Mouse (Mus musculus): ENCODE results near the gene Mrps21.

Gene Mrps21

DNA sequence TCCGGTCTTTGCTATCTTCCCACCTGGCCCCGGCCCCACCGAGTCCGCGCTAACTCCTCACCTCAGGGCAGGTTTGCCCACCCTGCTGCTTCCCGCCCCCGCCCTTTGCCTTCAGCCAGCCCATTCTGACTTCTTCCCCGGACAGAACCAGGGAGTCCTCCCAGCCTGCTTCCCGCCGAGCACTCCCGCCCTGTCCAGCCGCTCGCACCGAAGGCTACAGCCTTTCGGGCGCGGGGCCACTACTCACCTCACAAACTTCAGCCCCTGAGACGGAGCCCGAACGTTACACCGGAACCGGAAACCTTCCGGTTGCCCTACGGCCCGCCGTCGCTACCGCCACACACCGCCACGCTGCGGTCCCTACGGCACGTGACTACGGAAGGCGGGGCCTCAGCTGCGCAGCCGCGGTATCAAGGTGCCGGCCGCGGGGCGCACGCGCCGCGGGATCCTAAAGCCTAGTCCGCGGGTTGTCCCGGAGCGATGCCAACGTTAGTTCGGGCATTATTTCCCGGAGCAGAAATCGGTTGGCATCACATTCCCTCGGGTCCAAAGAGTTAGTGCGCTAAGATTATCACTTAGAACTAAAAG lies 15.7 kb downstream of the Mrps21 start, which contains the start of gene Prpf3:
Prpf3 (minus strand) TSS at position 384 of the 588 bp plus-strand sequence.
- DNase-seq (ENCODE audit: low read depth, low spot score) = peak; percentile 91

DNA sequence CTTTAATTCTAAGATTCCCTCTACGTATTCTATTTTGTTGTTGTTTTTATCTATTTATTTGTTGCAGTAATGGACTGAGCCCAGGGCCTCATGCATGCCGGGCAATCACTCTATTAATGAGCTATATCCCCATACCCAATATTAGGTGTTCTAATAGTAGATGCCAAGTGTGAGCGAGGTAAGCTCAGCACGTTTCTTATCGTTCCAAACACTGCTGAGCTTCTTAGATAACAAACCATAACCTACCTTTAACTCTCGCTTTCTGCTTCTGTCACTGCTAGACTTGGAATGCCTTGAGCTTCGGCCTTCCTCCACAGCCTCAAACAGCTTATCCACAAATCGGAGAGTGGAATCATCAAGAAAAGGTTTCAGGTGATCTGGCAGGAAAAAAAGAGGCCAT lies 20.0 kb downstream of the Mrps21 start:
- no peak for DNase-seq (ENCODE audit: low read depth, low spot score)

- no peak for DNase-seq (ENCODE audit: low read depth, low spot score)
These were observed 20.7 kb downstream of the Mrps21 start for GRCm38 (mm10) chr3:95850611-95851010.

DNA sequence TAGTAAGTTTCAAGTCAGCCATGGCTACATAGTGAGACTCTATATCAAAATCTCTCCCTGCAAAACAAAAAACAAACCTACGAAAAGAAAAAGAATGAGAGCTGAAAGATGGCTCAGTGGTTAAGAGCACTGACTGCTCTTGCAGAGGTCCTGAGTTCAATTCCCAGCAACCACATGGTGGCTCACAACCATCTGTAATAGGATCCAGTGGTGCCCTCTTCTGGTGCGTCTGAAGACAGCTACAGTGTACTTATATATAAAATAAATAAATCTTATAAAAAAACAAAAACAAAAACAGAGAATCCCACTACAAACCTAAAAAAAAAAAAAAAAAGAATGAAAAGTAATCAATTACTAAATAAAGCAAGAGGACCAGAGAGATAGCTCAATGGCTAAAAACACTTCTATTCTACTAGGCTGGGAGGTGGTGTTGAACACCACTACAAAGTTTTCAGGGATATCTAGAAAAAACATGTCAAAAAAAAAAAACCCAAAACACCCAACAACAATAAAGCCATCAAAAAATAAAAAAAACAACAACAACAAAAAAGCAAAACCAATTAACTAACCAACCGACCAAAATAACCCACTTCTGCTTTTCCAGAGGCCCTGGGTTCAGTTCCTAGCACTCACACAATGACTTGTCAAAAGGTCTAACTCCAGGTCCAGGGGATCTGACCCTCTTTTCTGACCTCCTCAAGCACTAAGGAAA lies 28.7 kb downstream of the Mrps21 start:
- DNase-seq (ENCODE audit: low read depth, low spot score) = no peak

DNA sequence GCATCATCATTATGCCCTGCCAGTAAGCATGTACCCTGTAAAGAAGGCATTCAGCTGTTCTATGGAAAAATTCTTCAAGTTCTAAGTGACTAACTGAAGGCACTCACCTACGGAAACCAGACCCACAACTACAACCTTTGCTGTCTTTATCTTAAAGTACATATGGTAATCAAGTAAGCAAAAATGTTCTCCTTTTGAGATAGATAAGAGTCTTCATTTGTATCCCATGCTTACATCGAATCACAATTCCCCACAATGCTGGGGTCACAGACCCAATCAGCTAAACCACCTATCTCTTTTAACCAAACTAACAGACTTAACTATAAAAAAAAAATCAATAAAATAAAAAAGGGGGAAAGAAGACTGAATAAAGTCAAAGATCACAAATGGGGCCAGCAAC lies 32.1 kb downstream of the Mrps21 start:
- DNase-seq (ENCODE audit: low read depth, low spot score) = no peak

DNA sequence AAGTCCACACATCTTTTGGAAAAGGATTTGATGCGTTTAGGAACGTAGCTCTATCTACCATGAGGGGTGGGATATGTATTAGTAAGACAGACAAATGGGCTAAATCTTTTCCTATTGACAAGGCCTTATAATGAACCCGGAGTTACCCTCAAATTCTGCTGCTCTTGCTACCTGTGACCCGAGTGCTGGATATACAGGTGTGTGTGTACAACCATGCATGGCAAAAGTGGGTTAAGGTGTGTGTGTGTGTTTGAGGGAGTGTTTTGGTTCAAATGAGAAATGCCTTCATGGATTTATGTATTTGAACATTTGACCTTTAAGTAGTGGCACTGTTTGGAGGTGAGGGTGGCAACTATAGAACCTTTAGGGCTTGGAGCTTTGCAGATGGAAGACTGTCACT lies 42.3 kb downstream of the Mrps21 start:
- no peak for DNase-seq (ENCODE audit: low read depth, low spot score)

DNA sequence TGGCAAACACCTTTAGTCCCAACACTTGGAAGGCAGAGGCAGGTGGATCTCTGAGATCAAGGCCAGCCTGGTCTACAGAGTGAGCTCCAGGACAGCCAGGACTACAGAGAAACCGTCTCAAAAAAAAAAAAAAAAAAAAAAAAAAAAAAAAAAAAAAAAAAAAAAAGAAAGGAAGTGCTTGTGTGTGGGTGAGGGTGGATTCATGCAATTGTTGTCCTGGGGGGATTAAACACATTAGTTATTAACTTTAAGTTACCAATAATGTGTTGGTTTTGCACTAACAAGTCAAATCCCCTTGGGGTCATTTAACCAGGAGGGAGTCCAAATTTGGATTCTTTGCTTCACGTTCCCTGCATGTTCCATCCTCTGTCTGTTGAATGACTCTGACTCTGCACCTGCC lies 45.0 kb downstream of the Mrps21 start:
- DNase-seq (ENCODE audit: low read depth, low spot score) = no peak

GRCm38 (mm10) chr3:95820046-95821010 lies 51.0 kb downstream of the Mrps21 start:
- no peak for DNase-seq (ENCODE audit: low read depth, low spot score)

DNA sequence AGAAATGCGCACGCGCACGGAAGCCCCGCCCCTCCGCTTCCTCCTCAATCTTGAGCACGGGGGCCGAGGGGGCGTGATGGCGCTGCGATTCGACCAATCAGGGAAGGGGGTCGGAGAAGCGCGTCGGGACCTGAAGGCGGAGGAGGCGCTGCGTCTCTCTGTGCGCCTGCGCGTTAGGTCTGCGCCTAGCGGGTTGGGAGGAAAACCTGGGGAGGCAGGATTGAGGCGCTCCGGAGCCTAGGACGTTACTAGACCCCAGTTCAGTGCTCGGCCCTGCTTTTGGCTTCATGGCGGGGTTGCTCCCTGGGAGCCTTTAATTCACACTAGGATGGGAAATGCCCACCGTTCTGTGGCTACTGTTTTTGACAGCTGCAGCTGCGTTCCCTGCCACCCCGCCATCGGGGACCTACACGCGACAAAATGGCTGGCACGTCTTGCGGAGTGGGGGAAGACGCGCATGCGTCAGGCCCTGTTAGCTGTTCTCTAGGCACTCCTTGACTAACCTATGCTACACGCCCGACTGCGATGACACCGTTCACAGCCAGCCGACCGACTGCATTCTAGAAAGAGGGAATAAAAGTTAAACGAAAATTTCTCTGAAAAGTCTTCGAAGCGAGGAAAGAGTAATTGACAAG lies 51.9 kb downstream of the Mrps21 start:
- peak; percentile 99 for DNase-seq (ENCODE audit: low read depth, low spot score)

- DNase-seq (ENCODE audit: low read depth, low spot score) = peak; percentile 49
These were observed 52.6 kb downstream of the Mrps21 start, which contains the start of gene Rprd2 for GRCm38 (mm10) chr3:95818571-95819288. Rprd2 (minus strand) TSS chr3:95818863.

GRCm38 (mm10) chr3:95818026-95818511 lies 53.2 kb downstream of the Mrps21 start:
- DNase-seq (ENCODE audit: low read depth, low spot score) = peak; percentile 77

DNA sequence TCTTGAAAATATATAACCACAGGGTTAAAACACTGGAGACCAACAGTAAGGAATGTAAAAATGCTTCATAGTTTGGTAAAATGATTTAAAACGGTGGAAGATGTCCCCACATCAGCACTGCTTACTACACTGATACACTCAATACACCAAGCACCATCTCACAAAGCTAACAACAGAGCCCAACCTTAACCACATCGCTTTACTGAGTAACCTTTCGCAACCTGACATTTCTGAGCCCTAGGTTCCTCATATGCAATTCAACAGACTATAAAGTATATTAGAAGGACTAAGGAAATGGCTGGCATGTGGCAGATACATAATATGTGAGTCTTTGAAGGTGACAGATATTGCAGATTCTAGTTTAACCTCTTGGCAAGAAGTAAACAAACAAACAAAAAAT lies 54.6 kb downstream of the Mrps21 start:
- DNase-seq (ENCODE audit: low read depth, low spot score) = no peak
